Mouse (Mus musculus) MEL (cell line): ENCODE measurements around the gene Kcnj15. TPM values are rescaled to one million over a fixed set of nuclear protein-coding genes. Genes with fewer than 3 reads are reported as not detected.

Source experiments
- DNase-seq: peaks from one replicate; pipeline ENCODE4 v3.0.0; 2011; ENCODE audit warnings: low read depth, low spot score
- H3K27ac ChIP-seq: 2 replicates; pipeline ENCODE4 v1.5.1; 2012; ENCODE audit warnings: low read depth, mild to moderate bottlenecking, control low read depth, low read length, moderate library complexity; ENCODE audit not compliant: control insufficient read depth
- H3K27me3 ChIP-seq, 2 experiments: fragments of 150-350 bp in 1 of 2; sonication (generic) in 1 of 2; 2 replicates each; pipeline ENCODE4 v1.6.1; 2012; ENCODE audit warnings: low read length in 2 of 2, mild to moderate bottlenecking in 2 of 2, improper control_type of control experiment in 1 of 2, moderate library complexity in 1 of 2; ENCODE audit not compliant: insufficient read depth in 2 of 2, control insufficient read depth in 1 of 2
- H3K36me3 ChIP-seq, 2 experiments: 2 replicates each; pipeline ENCODE4 v1.6.1; 2012 to 2014; ENCODE audit warnings: low read length in 2 of 2, improper control_type of control experiment in 1 of 2, inconsistent platforms in 1 of 2, mild to moderate bottlenecking in 1 of 2; ENCODE audit not compliant: insufficient read depth in 2 of 2, control insufficient read depth in 1 of 2
- H3K4me1 ChIP-seq, 2 experiments: fragments of 150-350 bp in 1 of 2; sonication (generic) in 1 of 2; 2 replicates each; pipeline ENCODE4 v1.6.1; 2012; ENCODE audit warnings: low read length in 2 of 2, improper control_type of control experiment in 1 of 2, mild to moderate bottlenecking in 1 of 2; ENCODE audit not compliant: insufficient read depth in 2 of 2, control insufficient read depth in 1 of 2
- H3K4me3 ChIP-seq, 2 experiments: fragments of 150-350 bp in 1 of 2; sonication (generic) in 1 of 2; 2 replicates each; pipeline ENCODE4 v1.5.1; 2012; ENCODE audit warnings: low read depth in 2 of 2, low read length in 2 of 2, mild to moderate bottlenecking in 2 of 2, moderate library complexity in 2 of 2, control low read depth in 1 of 2, improper control_type of control experiment in 1 of 2; ENCODE audit not compliant: control insufficient read depth in 1 of 2, insufficient read depth in 1 of 2
- H3K79me2 ChIP-seq: 2 replicates; pipeline ENCODE4 v1.6.1; 2012; ENCODE audit warnings: mild to moderate bottlenecking, low read length, moderate library complexity; ENCODE audit not compliant: control insufficient read depth, poor library complexity, insufficient read depth
- H3K9ac ChIP-seq: 2 replicates; pipeline ENCODE4 v1.6.1; 2012; ENCODE audit warnings: low read depth, mild to moderate bottlenecking, control low read depth, low read length, moderate library complexity; ENCODE audit not compliant: control insufficient read depth, poor library complexity, severe bottlenecking
- H3K9me3 ChIP-seq: fragments of 150-350 bp; sonication (generic); replicated peaks from 2 replicates; pipeline ENCODE4 v1.6.1; 2012; ENCODE audit warnings: mild to moderate bottlenecking, low read length, improper control_type of control experiment, moderate library complexity; ENCODE audit not compliant: insufficient read depth
- BHLHE40 ChIP-seq: IDR thresholded peaks from 2 replicates; pipeline ENCODE4 v1.6.1; 2012; ENCODE audit warnings: low read depth, mild to moderate bottlenecking, inconsistent platforms, low read length, improper control_type of control experiment, borderline replicate concordance
- CHD2 ChIP-seq: IDR thresholded peaks from 2 replicates; pipeline ENCODE4 v1.6.1; 2011; ENCODE audit warnings: low read length, improper control_type of control experiment
- E2F4 ChIP-seq: IDR thresholded peaks from 2 replicates; pipeline ENCODE4 v1.6.1; 2011; ENCODE audit warnings: low read depth, low read length, improper control_type of control experiment, borderline replicate concordance
- ELF1 ChIP-seq: IDR thresholded peaks from 2 replicates; pipeline ENCODE4 v1.6.1; 2014; ENCODE audit warnings: low read depth, mild to moderate bottlenecking, inconsistent platforms, low read length, improper control_type of control experiment, moderate library complexity
- EP300 ChIP-seq, 2 experiments: IDR thresholded peaks; 2 replicates each; pipeline ENCODE4 v1.6.1; 2011; ENCODE audit warnings: improper control_type of control experiment in 2 of 2, low read length in 2 of 2, low read depth in 1 of 2, mild to moderate bottlenecking in 1 of 2
- JUND ChIP-seq: IDR thresholded peaks from 2 replicates; pipeline ENCODE4 v1.6.1; 2011; ENCODE audit warnings: low read depth, mild to moderate bottlenecking, improper control_type of control experiment, low read length
- MAFK ChIP-seq: IDR thresholded peaks from 2 replicates; pipeline ENCODE4 v1.6.1; 2011; ENCODE audit warnings: low read depth, mild to moderate bottlenecking, low read length, improper control_type of control experiment, borderline replicate concordance
- MAZ ChIP-seq: IDR thresholded peaks from 2 replicates; pipeline ENCODE4 v1.6.1; 2012; ENCODE audit warnings: low read depth, mild to moderate bottlenecking, inconsistent platforms, low read length, improper control_type of control experiment
- MEF2A ChIP-seq: IDR thresholded peaks from 2 replicates; pipeline ENCODE4 v1.6.1; 2014; ENCODE audit warnings: low read depth, mild to moderate bottlenecking, inconsistent platforms, low read length, improper control_type of control experiment; ENCODE audit not compliant: poor library complexity, insufficient replicate concordance, severe bottlenecking; ENCODE audit errors: extremely low read depth
- MYB ChIP-seq: IDR thresholded peaks from 2 replicates; pipeline ENCODE4 v1.6.1; 2011; ENCODE audit warnings: mild to moderate bottlenecking, low read depth, low read length, improper control_type of control experiment
- NELFE ChIP-seq: IDR thresholded peaks from 2 replicates; pipeline ENCODE4 v1.6.1; 2011; ENCODE audit warnings: low read depth, low read length, improper control_type of control experiment
- POLR2AphosphoS2 ChIP-seq: IDR thresholded peaks from 2 replicates; pipeline ENCODE4 v1.6.1; 2011; ENCODE audit warnings: low read length, improper control_type of control experiment
- POLR2AphosphoS5 ChIP-seq: IDR thresholded peaks from 2 replicates; pipeline ENCODE4 v1.6.1; 2012; ENCODE audit warnings: low read depth, borderline replicate concordance, mild to moderate bottlenecking, inconsistent platforms, low read length, moderate library complexity, mixed read lengths
- RCOR1 ChIP-seq: IDR thresholded peaks from 2 replicates; pipeline ENCODE4 v1.6.1; 2012; ENCODE audit warnings: low read depth, mild to moderate bottlenecking, inconsistent platforms, low read length, improper control_type of control experiment
- SIN3A ChIP-seq: IDR thresholded peaks from 2 replicates; pipeline ENCODE4 v1.6.1; 2012; ENCODE audit warnings: low read length, improper control_type of control experiment, inconsistent platforms
- TBP ChIP-seq: IDR thresholded peaks from 2 replicates; pipeline ENCODE4 v1.8.0; 2011; ENCODE audit warnings: low read depth, low read length, improper control_type of control experiment
- USF2 ChIP-seq, 2 experiments: IDR thresholded peaks; 2 replicates each; pipeline ENCODE4 v1.6.1; 2011 to 2012; ENCODE audit warnings: improper control_type of control experiment in 2 of 2, low read length in 2 of 2, borderline replicate concordance in 1 of 2, inconsistent platforms in 1 of 2, low read depth in 1 of 2, mild to moderate bottlenecking in 1 of 2; ENCODE audit not compliant: insufficient read depth in 1 of 2
- ZNF384 ChIP-seq: IDR thresholded peaks from 2 replicates; pipeline ENCODE4 v1.6.1; 2012; ENCODE audit warnings: low read depth, mild to moderate bottlenecking, inconsistent platforms, low read length, improper control_type of control experiment
- polyA plus RNA-seq, 2 experiments: library from polyadenylated mRNA; stranded (reverse) in 1 of 2; unstranded in 1 of 2; fragments of >175 nt in 1 of 2; fragments of >200 nt in 1 of 2; gene quantifications; 2 replicates each; pipeline versions ENCODE4 v1.2.1 to v1.2.4; 2012; ENCODE audit warnings: low replicate concordance in 2 of 2, low read depth in 1 of 2; ENCODE audit not compliant: insufficient read length in 2 of 2, insufficient read depth in 1 of 2, missing spikeins in 1 of 2
- total RNA-seq: library from RNA; depleted of rRNA; stranded (reverse); fragments of 300-350 nt; gene quantifications from 2 replicates; pipeline ENCODE4 v1.2.3, GENCODE M21; 2012

The Kcnj15 gene
- total and polyA plus RNA-seq, 3 experiments: not detected

- DNase-seq: no peak
- no peaks in the 10 kb centered on the region for H3K36me3 ChIP-seq
- H3K79me2 ChIP-seq: no peaks in the 10 kb centered on the region
- H3K4me1 ChIP-seq: no peaks in the 10 kb centered on the region
- H3K27me3 ChIP-seq: peaks cover 0 to 1% of the 10 kb centered on the region in 2 experiments; a peak in 2 of 4 replicates
- H3K9ac ChIP-seq: no peak overlapping the region
- H3K27ac ChIP-seq: no peak overlapping the region
- H3K9me3 ChIP-seq: no peaks in the 10 kb centered on the region
- H3K4me3 ChIP-seq: no peak overlapping the region
- TF ChIP-seq TBP: no peak
- TF ChIP-seq MAFK: no peak
- no peak for TF ChIP-seq ELF1
- no peak for TF ChIP-seq RCOR1
- TF ChIP-seq BHLHE40: no peak
- no peak for TF ChIP-seq MAZ
- no peak for TF ChIP-seq EP300 (IDR thresholded peaks at IDR 0.05; ENCODE audit: low read depth in 1 of 2, low read length in 2 of 2)
- TF ChIP-seq SIN3A: no peak
- TF ChIP-seq USF2 (IDR thresholded peaks at IDR 0.05; ENCODE audit: borderline replicate concordance in 1 of 2, insufficient read depth in 1 of 2, low read depth in 1 of 2, low read length in 2 of 2): no peak
- TF ChIP-seq JUND: no peak
- TF ChIP-seq E2F4: no peak
- TF ChIP-seq ZNF384: no peak
- TF ChIP-seq, all 39 proteins: peak for 0
Observed at GRCm38 (mm10) chr16:95269610-95270009, 12.3 kb downstream of the Kcnj15 start.

- no peaks in the 10 kb centered on the region for H3K79me2 ChIP-seq
- peaks cover 0 to 1% of the 10 kb centered on the region in 2 experiments; a peak in 1 of 4 replicates for H3K27me3 ChIP-seq
- H3K9me3 ChIP-seq: no peaks in the 10 kb centered on the region
- H3K4me3 ChIP-seq: no peak overlapping the region
- no peak for TF ChIP-seq ELF1
- TF ChIP-seq EP300 (IDR thresholded peaks at IDR 0.05; ENCODE audit: low read depth in 1 of 2, low read length in 2 of 2): no peak
- no peak for TF ChIP-seq NELFE
- TF ChIP-seq ZNF384: no peak
- no peak for TF ChIP-seq POLR2AphosphoS5
- no peak for TF ChIP-seq BHLHE40
- TF ChIP-seq SIN3A: no peak
- TF ChIP-seq MEF2A: no peak
- TF ChIP-seq POLR2AphosphoS2: no peak
- no peak for TF ChIP-seq MYB
- no peak for TF ChIP-seq CHD2
- no peaks in the 10 kb centered on the region for H3K36me3 ChIP-seq
- no peak overlapping the region for H3K27ac ChIP-seq
- DNase-seq: no peak
- no peaks in the 10 kb centered on the region for H3K4me1 ChIP-seq
- no peak overlapping the region for H3K9ac ChIP-seq
Observed at GRCm38 (mm10) chr16:95273101-95273500, 15.7 kb downstream of the Kcnj15 start.
